Mouse (Mus musculus): ENCODE measurements around the gene Tenm2. TPM values are rescaled to one million over a fixed set of nuclear protein-coding genes. Genes with fewer than 3 reads are reported as not detected.
A peak's percentile ranks its signal among the peaks of the same experiment; 100 is the strongest.

Gene Tenm2
- polyA plus RNA-seq, 1 experiment from 2014 or later: 1.9 TPM

GRCm38 (mm10) chr11:36020009-36020408, 1215.8 kb downstream of the Tenm2 start:
- Histone ChIP-seq H3K36me3 (ENCODE audit: control insufficient read depth, insufficient read depth, low read length) (no peaks in the 10 kb centered on the region), H3K4me2 (ENCODE audit: low read depth, low read length) (no peak overlapping the region), H3K9me3 (replicated peaks; ENCODE audit: control insufficient read depth, low read length) (no peaks in the 10 kb centered on the region), H3K27me3 (ENCODE audit: control insufficient read depth, insufficient read depth, low read length) (no peaks in the 10 kb centered on the region), H3K4me3 (replicated peaks; ENCODE audit: low read length) (no peak overlapping the region), H3K4me1 (ENCODE audit: control insufficient read depth, insufficient read depth, low read length) (no peaks in the 10 kb centered on the region), H3K27ac (ENCODE audit: low read length) (no peak overlapping the region), H3K9ac (ENCODE audit: low read length) (no peak overlapping the region)
- ATAC-seq (ENCODE audit: insufficient read depth, low FRiP score): no peak
- 50% methylated on average over 3 of the region's 3 CpGs for WGBS

- no peaks in the 10 kb centered on the region for H3K27me3 ChIP-seq (ENCODE audit: control insufficient read depth, insufficient read depth, low read length)
- ATAC-seq (ENCODE audit: insufficient read depth, low FRiP score): no peak
- H3K27ac ChIP-seq (ENCODE audit: low read length): no peak overlapping the region
- WGBS: 68% methylated on average over 4 of the region's 4 CpGs
- H3K9me3 ChIP-seq (replicated peaks; ENCODE audit: control insufficient read depth, low read length): no peaks in the 10 kb centered on the region
- no peaks in the 10 kb centered on the region for H3K36me3 ChIP-seq (ENCODE audit: control insufficient read depth, insufficient read depth, low read length)
- no peaks in the 10 kb centered on the region for H3K4me1 ChIP-seq (ENCODE audit: control insufficient read depth, insufficient read depth, low read length)
- H3K9ac ChIP-seq (ENCODE audit: low read length): no peak overlapping the region
- H3K4me2 ChIP-seq (ENCODE audit: low read depth, low read length): no peak overlapping the region
- no peak overlapping the region for H3K4me3 ChIP-seq (replicated peaks; ENCODE audit: low read length)
Observed at GRCm38 (mm10) chr11:36013179-36013578, 1222.6 kb downstream of the Tenm2 start.

GRCm38 (mm10) chr11:36009281-36010208, 1226.2 kb downstream of the Tenm2 start:
- Histone ChIP-seq H3K9me3 (replicated peaks; ENCODE audit: control insufficient read depth, low read length) (no peaks in the 10 kb centered on the region), H3K4me3 (replicated peaks; ENCODE audit: low read length) (no peak overlapping the region), H3K27ac (ENCODE audit: low read length) (no peak overlapping the region), H3K9ac (ENCODE audit: low read length) (no peak overlapping the region), H3K4me2 (ENCODE audit: low read depth, low read length) (no peak overlapping the region), H3K36me3 (ENCODE audit: control insufficient read depth, insufficient read depth, low read length) (no peaks in the 10 kb centered on the region), H3K27me3 (ENCODE audit: control insufficient read depth, insufficient read depth, low read length) (no peaks in the 10 kb centered on the region), H3K4me1 (ENCODE audit: control insufficient read depth, insufficient read depth, low read length) (no peaks in the 10 kb centered on the region)
- 78% methylated on average over 11 of the region's 11 CpGs for WGBS
- ATAC-seq (ENCODE audit: insufficient read depth, low FRiP score): no peak

- H3K27ac ChIP-seq (ENCODE audit: low read length): no peak overlapping the region
- no peak overlapping the region for H3K4me3 ChIP-seq (replicated peaks; ENCODE audit: low read length)
- no peaks in the 10 kb centered on the region for H3K9me3 ChIP-seq (replicated peaks; ENCODE audit: control insufficient read depth, low read length)
- H3K9ac ChIP-seq (ENCODE audit: low read length): no peak overlapping the region
- ATAC-seq (ENCODE audit: insufficient read depth, low FRiP score): no peak
- 59% methylated on average over 4 of the region's 4 CpGs for WGBS
- H3K27me3 ChIP-seq (ENCODE audit: control insufficient read depth, insufficient read depth, low read length): peaks cover 4% of the 10 kb centered on the region; the same call in 1 of the 2 replicates
- H3K36me3 ChIP-seq (ENCODE audit: control insufficient read depth, insufficient read depth, low read length): no peaks in the 10 kb centered on the region
- no peak overlapping the region for H3K4me2 ChIP-seq (ENCODE audit: low read depth, low read length)
- no peaks in the 10 kb centered on the region for H3K4me1 ChIP-seq (ENCODE audit: control insufficient read depth, insufficient read depth, low read length)
Observed at GRCm38 (mm10) chr11:36002900-36003299, 1232.9 kb downstream of the Tenm2 start.

GRCm38 (mm10) chr11:36001282-36001970, 1234.3 kb downstream of the Tenm2 start:
- no peaks in the 10 kb centered on the region for H3K4me1 ChIP-seq (ENCODE audit: control insufficient read depth, insufficient read depth, low read length)
- H3K9me3 ChIP-seq (replicated peaks; ENCODE audit: control insufficient read depth, low read length): no peaks in the 10 kb centered on the region
- no peaks in the 10 kb centered on the region for H3K36me3 ChIP-seq (ENCODE audit: control insufficient read depth, insufficient read depth, low read length)
- H3K4me2 ChIP-seq (ENCODE audit: low read depth, low read length): peak overlapping the region; percentile 51
- H3K27ac ChIP-seq (ENCODE audit: low read length): no peak overlapping the region
- peak; percentile 86 for ATAC-seq (ENCODE audit: insufficient read depth, low FRiP score)
- H3K4me3 ChIP-seq (replicated peaks; ENCODE audit: low read length): peak overlapping the region; percentile 24
- no peak overlapping the region for H3K9ac ChIP-seq (ENCODE audit: low read length)
- peaks cover 4% of the 10 kb centered on the region; the same call in 1 of the 2 replicates for H3K27me3 ChIP-seq (ENCODE audit: control insufficient read depth, insufficient read depth, low read length)
- WGBS: 6% methylated on average over 28 of the region's 28 CpGs

- Histone ChIP-seq H3K9ac (ENCODE audit: low read length) (no peak overlapping the region), H3K4me1 (ENCODE audit: control insufficient read depth, insufficient read depth, low read length) (no peaks in the 10 kb centered on the region), H3K27ac (ENCODE audit: low read length) (no peak overlapping the region), H3K9me3 (replicated peaks; ENCODE audit: control insufficient read depth, low read length) (no peaks in the 10 kb centered on the region), H3K4me2 (ENCODE audit: low read depth, low read length) (peak overlapping the region; percentile 51), H3K27me3 (ENCODE audit: control insufficient read depth, insufficient read depth, low read length) (peaks cover 4% of the 10 kb centered on the region; the same call in 1 of the 2 replicates), H3K36me3 (ENCODE audit: control insufficient read depth, insufficient read depth, low read length) (no peaks in the 10 kb centered on the region), H3K4me3 (replicated peaks; ENCODE audit: low read length) (peak overlapping the region; percentile 24)
- peak; percentile 26; the same call in 1 of the 2 replicates for ATAC-seq (ENCODE audit: insufficient read depth, low FRiP score)
- WGBS: 6% methylated on average over 10 of the region's 10 CpGs
Observed at GRCm38 (mm10) chr11:36000585-36001281, 1235.0 kb downstream of the Tenm2 start.

- no peak overlapping the region for H3K9ac ChIP-seq (ENCODE audit: low read length)
- no peak for ATAC-seq (ENCODE audit: insufficient read depth, low FRiP score)
- no peaks in the 10 kb centered on the region for H3K4me1 ChIP-seq (ENCODE audit: control insufficient read depth, insufficient read depth, low read length)
- no peak overlapping the region for H3K27ac ChIP-seq (ENCODE audit: low read length)
- H3K4me3 ChIP-seq (replicated peaks; ENCODE audit: low read length): no peak overlapping the region
- H3K9me3 ChIP-seq (replicated peaks; ENCODE audit: control insufficient read depth, low read length): no peaks in the 10 kb centered on the region
- peaks cover 4% of the 10 kb centered on the region; the same call in 1 of the 2 replicates for H3K27me3 ChIP-seq (ENCODE audit: control insufficient read depth, insufficient read depth, low read length)
- no peak overlapping the region for H3K4me2 ChIP-seq (ENCODE audit: low read depth, low read length)
- WGBS: 24% methylated on average over 4 of the region's 4 CpGs
- H3K36me3 ChIP-seq (ENCODE audit: control insufficient read depth, insufficient read depth, low read length): no peaks in the 10 kb centered on the region
Observed at GRCm38 (mm10) chr11:36000038-36000437, 1235.7 kb downstream of the Tenm2 start.

GRCm38 (mm10) chr11:35998048-35998447, 1237.7 kb downstream of the Tenm2 start:
- no peaks in the 10 kb centered on the region for H3K36me3 ChIP-seq (ENCODE audit: control insufficient read depth, insufficient read depth, low read length)
- no peak overlapping the region for H3K4me2 ChIP-seq (ENCODE audit: low read depth, low read length)
- H3K4me3 ChIP-seq (replicated peaks; ENCODE audit: low read length): no peak overlapping the region
- ATAC-seq (ENCODE audit: insufficient read depth, low FRiP score): no peak
- H3K9ac ChIP-seq (ENCODE audit: low read length): no peak overlapping the region
- WGBS: 76% methylated on average over 12 of the region's 12 CpGs
- H3K27ac ChIP-seq (ENCODE audit: low read length): no peak overlapping the region
- H3K4me1 ChIP-seq (ENCODE audit: control insufficient read depth, insufficient read depth, low read length): no peaks in the 10 kb centered on the region
- H3K27me3 ChIP-seq (ENCODE audit: control insufficient read depth, insufficient read depth, low read length): peaks cover 4% of the 10 kb centered on the region; the same call in 1 of the 2 replicates
- H3K9me3 ChIP-seq (replicated peaks; ENCODE audit: control insufficient read depth, low read length): no peaks in the 10 kb centered on the region
